Mouse (Mus musculus): Measurements from ENCODE around the gene Emp3. TPM values are rescaled to one million over a fixed set of nuclear protein-coding genes. Genes with fewer than 3 reads are reported as not detected.

Emp3 gene
- polyA plus RNA-seq, 1 experiment from 2014 or later, result 17.7 TPM

- Histone ChIP-seq H3K4me1 (peaks cover 37% of the 10 kb centered on the region), H3K27me3 (ENCODE audit: low read depth, poor library complexity, severe bottlenecking) (peaks cover 45% of the 10 kb centered on the region), H3K4me3 (peak overlapping the region; percentile 55), H3K36me3 (no peaks in the 10 kb centered on the region; the same call in 1 of the 2 replicates), H3K27ac (replicated peaks) (peak overlapping the region; percentile 85), H3K9me3 (replicated peaks) (0 out of 2 replicates have a peak, but pooled peaks cover 2% of the 10 kb centered on the region)
- DNase-seq (ENCODE audit: low spot score), result peak; percentile 93
- WGBS, result 1% methylated on average over 37 of the region's 37 CpGs
These were observed 1.9 kb upstream of the Emp3 start for GRCm38 (mm10) chr7:45922928-45923761.

GRCm38 (mm10) chr7:45921950-45922600 lies 871 bp upstream of the Emp3 start:
- Histone ChIP-seq H3K4me3 (0 out of 2 replicates have a peak overlapping the region, but pooled peaks have one; percentile 55), H3K27me3 (ENCODE audit: low read depth, poor library complexity, severe bottlenecking) (peaks cover 35% of the 10 kb centered on the region), H3K36me3 (no peaks in the 10 kb centered on the region; the same call in 1 of the 2 replicates), H3K4me1 (peaks cover 47% of the 10 kb centered on the region), H3K27ac (replicated peaks) (peak overlapping the region; percentile 85), H3K9me3 (replicated peaks) (no peaks in the 10 kb centered on the region)
- WGBS, result 92% methylated on average over 12 of the region's 12 CpGs
- no peak for DNase-seq (ENCODE audit: low spot score)

- H3K27ac ChIP-seq (replicated peaks), result no peak overlapping the region
- 52% methylated on average over 9 of the region's 9 CpGs for WGBS
- peaks cover 32% of the 10 kb centered on the region for H3K27me3 ChIP-seq (ENCODE audit: low read depth, poor library complexity, severe bottlenecking)
- no peak for DNase-seq (ENCODE audit: low spot score)
- H3K9me3 ChIP-seq (replicated peaks), result no peaks in the 10 kb centered on the region
- H3K4me3 ChIP-seq, result no peak overlapping the region
- H3K36me3 ChIP-seq, result no peaks in the 10 kb centered on the region
- H3K4me1 ChIP-seq, result peaks cover 59% of the 10 kb centered on the region
These were observed 492 bp downstream of the Emp3 start for GRCm38 (mm10) chr7:45920583-45921241.

DNA sequence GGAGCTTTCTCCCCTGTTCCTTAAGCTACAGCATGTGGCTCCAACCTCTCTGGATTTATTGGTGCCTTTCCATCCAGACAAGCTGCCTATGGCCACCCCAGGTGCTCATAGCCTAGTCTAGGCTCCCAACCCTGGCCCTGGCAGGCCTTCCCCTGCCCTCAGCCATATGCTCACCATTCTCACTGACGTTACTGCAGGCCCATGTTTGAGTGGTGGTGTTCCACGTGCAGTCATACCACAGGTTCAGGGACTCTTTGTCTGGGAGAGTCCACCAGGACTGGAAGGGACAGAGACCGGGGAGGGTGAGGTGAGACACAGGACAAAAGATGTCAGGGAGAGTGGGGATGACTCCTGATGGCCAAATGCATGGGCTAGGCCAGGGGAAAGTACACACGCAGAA lies 1.4 kb downstream of the Emp3 start:
- Histone ChIP-seq H3K27ac (replicated peaks) (no peak overlapping the region), H3K36me3 (no peaks in the 10 kb centered on the region), H3K4me1 (peaks cover 59% of the 10 kb centered on the region), H3K27me3 (ENCODE audit: low read depth, poor library complexity, severe bottlenecking) (peaks cover 32% of the 10 kb centered on the region), H3K9me3 (replicated peaks) (no peaks in the 10 kb centered on the region), H3K4me3 (no peak overlapping the region)
- no peak for DNase-seq (ENCODE audit: low spot score)
- WGBS, result 78% methylated on average over 4 of the region's 4 CpGs

GRCm38 (mm10) chr7:45919083-45919671 lies 2.0 kb downstream of the Emp3 start:
- Histone ChIP-seq H3K4me3 (no peak overlapping the region), H3K36me3 (no peaks in the 10 kb centered on the region), H3K9me3 (replicated peaks) (no peaks in the 10 kb centered on the region), H3K4me1 (peaks cover 54% of the 10 kb centered on the region), H3K27me3 (ENCODE audit: low read depth, poor library complexity, severe bottlenecking) (peaks cover 27% of the 10 kb centered on the region), H3K27ac (replicated peaks) (no peak overlapping the region)
- 62% methylated on average over 14 of the region's 14 CpGs for WGBS
- no peak for DNase-seq (ENCODE audit: low spot score)

- H3K27ac ChIP-seq (replicated peaks), result peak overlapping the region; percentile 73; the same call in 1 of the 2 replicates
- H3K4me1 ChIP-seq, result peaks cover 43% of the 10 kb centered on the region
- no peaks in the 10 kb centered on the region for H3K9me3 ChIP-seq (replicated peaks)
- peaks cover 11% of the 10 kb centered on the region; the same call in 1 of the 2 replicates for H3K36me3 ChIP-seq
- WGBS, result 88% methylated on average over 15 of the region's 15 CpGs
- H3K4me3 ChIP-seq, result 0 out of 2 replicates have a peak overlapping the region, but pooled peaks have one; percentile 41
- peaks cover 25% of the 10 kb centered on the region for H3K27me3 ChIP-seq (ENCODE audit: low read depth, poor library complexity, severe bottlenecking)
- no peak for DNase-seq (ENCODE audit: low spot score)
These were observed 3.3 kb downstream of the Emp3 start for GRCm38 (mm10) chr7:45917926-45918325.

DNA sequence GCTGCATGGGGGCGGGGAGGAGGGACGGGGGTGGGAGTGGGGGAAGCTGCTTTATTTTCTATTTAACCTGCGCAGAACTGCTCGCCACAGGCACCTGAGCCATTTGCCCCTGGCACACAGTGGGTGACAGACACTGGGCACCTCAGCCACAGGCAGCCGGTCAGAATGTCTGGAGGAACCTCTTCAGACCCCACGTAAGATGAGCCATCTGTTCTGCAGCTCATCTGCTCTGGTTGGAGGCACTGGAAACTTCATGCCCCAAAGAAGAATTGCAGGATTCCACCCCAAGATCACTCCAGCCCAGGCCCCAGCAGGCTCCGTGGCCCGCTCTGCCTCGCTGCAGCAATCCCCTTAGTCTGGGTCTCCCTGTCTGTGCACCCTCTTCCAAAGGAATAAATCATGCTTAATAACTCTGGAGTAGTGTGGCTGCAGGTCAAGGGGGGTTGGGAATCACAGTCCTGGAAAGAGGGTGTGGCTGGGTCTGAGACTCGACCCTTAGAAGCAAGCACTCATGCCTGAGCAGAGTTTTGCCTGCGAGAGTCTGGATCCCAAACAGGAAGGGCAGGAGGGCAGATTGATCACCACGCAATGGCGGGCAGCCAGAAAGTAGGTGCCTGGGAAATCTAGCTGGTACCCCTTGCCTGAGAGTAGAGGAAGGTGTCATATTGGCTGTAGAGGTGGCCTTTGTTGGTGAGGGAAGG lies 4.0 kb downstream of the Emp3 start:
- WGBS, result 46% methylated on average over 13 of the region's 13 CpGs
- H3K4me3 ChIP-seq, result peak overlapping the region; percentile 41
- peak overlapping the region; percentile 73 for H3K27ac ChIP-seq (replicated peaks)

GRCm38 (mm10) chr7:45916056-45917003 lies 4.9 kb downstream of the Emp3 start:
- Histone ChIP-seq H3K9me3 (replicated peaks) (no peaks in the 10 kb centered on the region), H3K27me3 (ENCODE audit: low read depth, poor library complexity, severe bottlenecking) (peaks cover 17% of the 10 kb centered on the region), H3K36me3 (peaks cover 12% of the 10 kb centered on the region), H3K4me1 (peaks cover 34% of the 10 kb centered on the region), H3K27ac (replicated peaks) (peak overlapping the region; percentile 73), H3K4me3 (peak overlapping the region; percentile 41)
- WGBS, result 38% methylated on average over 26 of the region's 26 CpGs
- DNase-seq (ENCODE audit: low spot score), result peak; percentile 60

More for the DNA sequence above, 4.0 kb downstream of the Emp3 start:
- Histone ChIP-seq H3K36me3 (peaks cover 12% of the 10 kb centered on the region; the same call in 1 of the 2 replicates), H3K27me3 (ENCODE audit: low read depth, poor library complexity, severe bottlenecking) (peaks cover 21% of the 10 kb centered on the region), H3K9me3 (replicated peaks) (no peaks in the 10 kb centered on the region), H3K4me1 (peaks cover 35% of the 10 kb centered on the region)
- no peak for DNase-seq (ENCODE audit: low spot score)

- H3K36me3 ChIP-seq, result peaks cover 25% of the 10 kb centered on the region
These were observed 6.2 kb downstream of the Emp3 start for GRCm38 (mm10) chr7:45915011-45915410.

GRCm38 (mm10) chr7:45914067-45914466 lies 7.1 kb downstream of the Emp3 start:
- Histone ChIP-seq H3K4me1 (peaks cover 24% of the 10 kb centered on the region), H3K27me3 (ENCODE audit: low read depth, poor library complexity, severe bottlenecking) (peaks cover 2% of the 10 kb centered on the region), H3K4me3 (no peak overlapping the region), H3K36me3 (peaks cover 35% of the 10 kb centered on the region), H3K27ac (replicated peaks) (no peak overlapping the region), H3K9me3 (replicated peaks) (0 out of 2 replicates have a peak, but pooled peaks cover 3% of the 10 kb centered on the region)
- 88% methylated on average over 6 of the region's 6 CpGs for WGBS
- DNase-seq (ENCODE audit: low spot score), result no peak

More at GRCm38 (mm10) chr7:45915011-45915410, 6.2 kb downstream of the Emp3 start:
- H3K9me3 ChIP-seq (replicated peaks), result 0 out of 2 replicates have a peak, but pooled peaks cover under 1% of the 10 kb centered on the region
- H3K4me3 ChIP-seq, result no peak overlapping the region
- no peak for DNase-seq (ENCODE audit: low spot score)
- peaks cover 29% of the 10 kb centered on the region for H3K4me1 ChIP-seq
- peaks cover 4% of the 10 kb centered on the region for H3K27me3 ChIP-seq (ENCODE audit: low read depth, poor library complexity, severe bottlenecking)
- WGBS, result 87% methylated on average over 5 of the region's 5 CpGs
- no peak overlapping the region for H3K27ac ChIP-seq (replicated peaks)

DNA sequence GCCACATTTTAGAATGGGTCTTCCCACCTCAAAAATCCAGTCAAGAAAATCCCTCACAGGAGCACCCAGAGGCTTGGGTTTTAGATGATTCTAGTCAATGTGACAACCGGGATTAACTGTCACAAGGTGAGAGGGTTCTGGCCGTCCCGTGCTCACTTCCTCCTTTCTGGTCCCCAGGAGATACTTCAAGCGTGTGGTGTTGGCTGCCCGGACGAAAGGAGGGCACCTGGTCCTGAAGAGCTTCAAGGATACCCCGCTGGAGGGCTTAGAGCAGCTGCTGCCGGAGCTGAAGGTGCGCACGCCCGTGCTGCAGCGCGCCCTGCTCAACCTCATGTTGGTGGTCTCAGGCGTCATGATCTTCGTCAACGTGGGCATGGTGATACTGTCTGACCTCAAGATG lies 12.1 kb downstream of the Emp3 start:
- 0 out of 2 replicates have a peak, but pooled peaks cover 3% of the 10 kb centered on the region for H3K9me3 ChIP-seq (replicated peaks)
- H3K27me3 ChIP-seq (ENCODE audit: low read depth, poor library complexity, severe bottlenecking), result no peaks in the 10 kb centered on the region
- H3K4me1 ChIP-seq, result no peaks in the 10 kb centered on the region
- DNase-seq (ENCODE audit: low spot score), result no peak
- peaks cover 49% of the 10 kb centered on the region for H3K36me3 ChIP-seq
- whole genome bisulfite sequencing, result 96% methylated on average over 16 of the region's 16 CpGs
- no peak overlapping the region for H3K27ac ChIP-seq (replicated peaks)
- no peak overlapping the region for H3K4me3 ChIP-seq
